Mouse (Mus musculus) erythroid progenitor cell, adult 5-6 weeks (primary cell): ENCODE data around the gene Srpk1. TPM values are rescaled to one million over a fixed set of nuclear protein-coding genes. Genes with fewer than 3 reads are reported as not detected.
A peak's percentile ranks its signal among the peaks of the same experiment; 100 is the strongest.

Experiments used
- ATAC-seq: replicated peaks from 2 replicates; pipeline ENCODE4 v1.8.0; 2016; ENCODE audit warnings: moderate number of reproducible peaks, mild to moderate bottlenecking, moderate TSS enrichment, inconsistent platforms; ENCODE audit not compliant: poor library complexity, low FRiP score, severe bottlenecking
- total RNA-seq, 2 experiments: library from RNA; stranded (forward) in 1 of 2; stranded (reverse) in 1 of 2; fragments of 150-400 nt in 1 of 2; fragments of 186-747, 209-891 nt in 1 of 2; gene quantifications; 2 replicates each; pipeline versions ENCODE4 v1.2.3 to v1.2.4; 2015 to 2017; ENCODE audit warnings: low replicate concordance in 2 of 2

The Srpk1 gene
- total RNA-seq, 2 experiments from 2014 or later: 14.7 to 36.2 TPM

DNA sequence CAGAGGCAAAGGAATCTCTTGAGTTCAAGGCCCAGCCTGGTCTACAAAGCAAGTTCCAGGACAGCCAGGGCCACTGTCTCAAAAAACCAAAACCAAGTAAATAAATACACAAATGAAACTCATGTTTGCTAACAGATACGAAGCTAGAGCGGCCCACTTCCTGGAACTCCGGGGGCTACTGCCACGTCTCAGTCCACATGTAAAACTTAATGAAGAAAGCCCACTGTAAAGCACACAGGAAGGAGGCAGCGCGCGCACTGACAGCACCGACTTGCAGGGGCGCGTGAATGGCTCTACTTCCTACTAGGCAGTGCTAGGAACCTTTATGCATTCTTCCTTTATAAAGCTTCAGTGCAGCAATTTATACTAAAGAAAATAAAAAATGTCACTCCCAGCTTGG lies 4.9 kb downstream of the Srpk1 start:
- ATAC-seq: no peak

GRCm38 (mm10) chr17:28615332-28615731 lies 7.2 kb downstream of the Srpk1 start:
- ATAC-seq: no peak

GRCm38 (mm10) chr17:28613096-28613495 lies 9.4 kb downstream of the Srpk1 start:
- ATAC-seq: no peak

DNA sequence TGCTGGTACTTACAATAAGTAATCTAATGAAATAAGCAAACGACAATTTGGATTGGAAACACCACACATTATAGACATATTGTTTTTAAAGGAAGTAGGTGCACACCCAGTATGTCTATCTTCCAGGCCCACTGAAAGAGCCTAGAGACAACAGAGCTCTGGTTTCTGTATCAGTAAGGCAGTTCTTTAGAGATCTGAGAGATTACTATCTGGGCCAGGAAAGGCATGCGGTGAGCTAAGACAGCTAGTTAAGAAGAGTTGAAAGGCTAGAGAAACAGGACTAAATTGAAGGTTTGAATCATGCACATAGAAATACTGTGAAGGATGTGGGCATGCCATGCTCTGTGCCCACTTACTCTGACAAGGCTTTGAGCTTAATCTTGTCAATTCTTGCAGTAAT lies 9.9 kb downstream of the Srpk1 start:
- no peak for ATAC-seq

GRCm38 (mm10) chr17:28609543-28609942 lies 13.0 kb downstream of the Srpk1 start:
- no peak for ATAC-seq

DNA sequence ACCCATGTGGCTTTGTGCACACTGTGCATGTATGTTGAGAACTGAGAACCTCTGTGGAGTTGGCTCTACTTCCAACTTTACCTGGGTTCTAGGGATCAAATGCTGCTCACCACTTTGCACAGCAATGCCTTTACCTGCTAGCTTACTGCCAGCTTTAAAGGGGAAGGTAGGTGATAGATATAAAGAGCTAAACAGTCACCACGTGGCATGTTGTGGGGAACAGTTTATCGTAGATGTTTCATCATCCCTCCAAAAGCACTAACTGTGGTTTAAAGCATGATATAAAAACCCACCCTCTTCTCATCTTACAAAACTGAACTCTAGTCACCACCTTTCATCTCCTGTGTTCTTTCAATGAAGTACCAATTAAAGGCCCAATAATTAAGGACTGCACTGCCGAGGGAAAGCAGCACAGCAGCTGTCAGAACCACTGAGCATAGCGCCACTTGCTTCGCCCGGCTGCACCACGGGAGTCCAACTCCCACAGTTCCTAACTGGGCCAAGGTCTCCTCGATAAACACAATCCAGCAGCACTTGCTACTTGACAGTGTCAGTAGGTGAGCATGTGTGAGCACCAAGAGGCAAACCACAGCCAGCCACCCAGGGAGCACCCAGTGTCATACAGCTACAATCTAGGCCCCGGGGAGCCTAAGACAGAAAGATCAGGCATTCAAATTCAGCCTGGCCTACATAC lies 20.8 kb downstream of the Srpk1 start:
- ATAC-seq: no peak

DNA sequence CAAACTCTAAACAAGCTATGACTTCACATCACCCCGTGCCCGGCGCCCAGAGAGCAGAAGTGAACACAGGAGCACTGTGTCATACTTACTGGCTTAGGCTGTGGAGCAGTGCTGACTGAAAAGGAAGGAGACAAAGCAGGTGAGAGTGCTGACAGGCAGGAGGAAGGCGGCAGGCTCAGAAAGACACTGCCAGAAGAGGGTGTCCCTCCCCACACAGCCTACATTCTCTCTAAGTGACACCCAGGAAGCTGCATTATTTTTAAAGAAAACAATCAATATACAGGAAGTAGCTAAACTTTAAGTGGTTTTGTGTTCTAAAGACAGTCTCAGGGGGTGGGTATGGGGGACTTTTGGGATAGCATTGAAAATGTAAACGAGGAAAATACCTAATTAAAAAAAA lies 21.7 kb downstream of the Srpk1 start:
- ATAC-seq: no peak

GRCm38 (mm10) chr17:28593965-28594364 lies 28.5 kb downstream of the Srpk1 start:
- no peak for ATAC-seq

DNA sequence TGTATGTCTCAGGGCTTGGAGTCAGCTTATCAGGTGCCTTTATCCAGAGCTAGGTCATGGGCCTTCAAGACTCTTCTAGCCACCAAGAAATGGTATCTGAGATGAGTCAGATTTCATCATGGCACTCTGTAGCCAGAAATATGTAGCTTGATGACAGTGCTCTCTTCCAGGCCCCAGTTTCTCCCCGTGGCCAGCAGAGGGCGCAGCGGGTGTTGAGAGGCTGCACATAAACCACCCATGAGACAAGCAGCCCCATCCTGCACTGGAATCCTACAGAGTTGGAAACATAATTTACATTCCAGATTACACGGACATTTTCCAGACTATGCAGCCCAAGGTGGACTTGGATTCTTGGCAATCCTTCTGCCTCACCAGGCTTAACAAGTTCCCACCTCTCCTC lies 29.5 kb downstream of the Srpk1 start:
- ATAC-seq: peak; percentile 70

DNA sequence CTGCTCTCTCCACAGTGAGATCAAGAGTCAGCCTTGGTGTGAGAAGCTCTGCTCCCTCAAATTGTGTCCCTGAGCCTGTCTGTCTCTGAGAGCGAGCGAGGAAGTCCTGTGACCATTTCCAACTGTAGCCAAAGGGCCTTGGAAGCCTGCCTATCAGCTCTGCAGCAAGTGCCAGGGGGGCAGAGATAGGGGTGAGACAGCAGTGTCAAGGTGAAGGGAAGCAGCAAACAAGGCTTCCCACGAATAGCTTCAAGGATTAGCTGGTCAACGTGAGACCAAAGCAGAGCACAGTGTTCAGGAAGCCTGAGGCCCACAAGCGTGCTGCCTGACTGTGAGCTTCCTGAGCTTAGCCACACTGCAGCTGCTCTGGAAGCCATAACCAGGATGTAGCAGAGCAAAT lies 31.0 kb downstream of the Srpk1 start:
- ATAC-seq: peak; percentile 70

GRCm38 (mm10) chr17:28590596-28590995 lies 31.9 kb downstream of the Srpk1 start:
- no peak for ATAC-seq

GRCm38 (mm10) chr17:28588591-28588990 lies 33.9 kb downstream of the Srpk1 start:
- no peak for ATAC-seq

DNA sequence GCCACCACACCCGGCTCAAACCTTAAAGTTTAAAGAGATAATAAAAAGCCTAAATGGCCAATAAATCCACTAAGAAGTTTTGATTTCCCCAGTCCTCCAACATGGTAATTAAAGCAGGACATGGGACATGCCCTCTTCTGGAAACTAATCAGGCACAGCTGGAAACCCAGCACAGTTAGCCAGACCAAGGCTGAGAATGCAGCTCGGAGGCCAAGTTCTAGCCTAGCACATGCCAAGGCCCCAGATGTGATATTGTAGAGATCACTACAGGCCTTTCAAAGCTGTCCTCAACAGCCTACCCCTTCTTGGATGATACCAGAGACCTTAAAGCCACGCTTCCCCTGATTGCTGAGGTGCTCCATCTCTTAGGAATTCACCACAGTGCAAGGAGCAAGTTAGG lies 36.0 kb downstream of the Srpk1 start:
- ATAC-seq: no peak

- ATAC-seq: no peak
These were observed 41.5 kb downstream of the Srpk1 start for GRCm38 (mm10) chr17:28581056-28581455.

DNA sequence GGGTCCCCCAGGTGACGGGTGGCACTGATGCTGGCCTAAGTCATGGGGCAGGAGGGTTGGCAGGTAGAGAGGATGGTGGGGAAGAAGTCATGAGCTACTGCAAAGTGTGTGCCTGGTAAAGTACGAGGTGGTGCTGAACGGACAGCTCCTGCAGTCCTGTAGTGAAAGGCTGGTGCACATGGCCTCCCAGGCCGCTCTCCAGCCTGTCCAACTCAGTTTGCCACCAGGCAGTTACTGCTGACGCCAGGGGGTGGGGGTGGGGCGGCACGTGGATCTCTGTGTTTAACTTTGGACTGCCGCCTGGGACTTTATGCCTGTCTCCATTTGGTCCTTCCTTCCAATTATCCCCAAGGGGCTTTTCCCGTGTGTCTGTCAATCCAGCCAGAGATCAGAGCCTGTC lies 42.1 kb downstream of the Srpk1 start:
- no peak for ATAC-seq

- ATAC-seq: 0 out of 2 replicates have a peak, but pooled peaks have one; percentile 44
These were observed 47.0 kb downstream of the Srpk1 start, which contains the start of gene Lhfpl5 for GRCm38 (mm10) chr17:28575244-28576125. Gene Lhfpl5 (plus strand): TSS chr17:28575641.

GRCm38 (mm10) chr17:28572941-28573340 lies 49.6 kb downstream of the Srpk1 start:
- no peak for ATAC-seq

GRCm38 (mm10) chr17:28572521-28572920 lies 50.0 kb downstream of the Srpk1 start:
- no peak for ATAC-seq

GRCm38 (mm10) chr17:28571868-28572267 lies 50.6 kb downstream of the Srpk1 start:
- no peak for ATAC-seq

DNA sequence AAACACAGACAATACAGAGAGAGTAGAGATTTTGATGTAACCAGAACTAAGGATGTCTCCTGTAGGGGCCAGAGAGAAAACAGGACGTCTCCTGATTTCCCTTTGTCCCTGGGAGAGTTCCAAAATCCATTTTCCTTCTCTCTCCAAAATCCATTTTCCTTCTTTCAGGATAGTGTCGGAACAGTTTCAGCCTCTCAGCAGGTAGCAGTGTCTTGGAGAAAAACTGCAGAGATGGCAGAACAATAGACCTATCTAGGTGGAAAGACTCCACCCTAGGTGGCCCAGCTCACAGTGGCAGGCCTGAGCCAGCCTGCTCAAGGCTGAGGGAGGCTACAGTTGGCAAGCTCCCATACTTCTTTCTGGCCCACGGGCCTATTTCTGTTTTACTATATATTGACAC lies 55.0 kb downstream of the Srpk1 start:
- no peak for ATAC-seq

DNA sequence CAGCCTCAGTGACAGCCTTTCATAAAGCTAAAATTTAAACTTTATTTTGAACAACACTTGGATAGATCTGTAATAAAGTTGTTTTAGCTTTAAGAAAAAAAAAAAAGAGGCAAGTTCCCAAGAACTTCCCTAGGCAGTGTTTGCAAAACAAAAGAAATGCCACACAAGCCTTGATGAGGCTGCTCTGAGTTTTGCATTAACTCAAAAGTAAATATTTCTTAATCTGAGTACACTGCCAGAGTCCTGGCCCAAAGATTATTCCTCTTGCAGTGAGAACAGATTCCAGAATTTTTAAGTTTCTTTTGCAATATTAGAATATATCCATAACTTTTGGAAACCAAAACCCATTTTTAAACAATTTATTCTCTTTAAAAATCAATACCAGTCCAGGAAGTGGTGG lies 57.3 kb downstream of the Srpk1 start:
- no peak for ATAC-seq
